Mouse (Mus musculus): ENCODE data around the gene Fitm1. TPM values are rescaled to one million over a fixed set of nuclear protein-coding genes. Genes with fewer than 3 reads are reported as not detected.

Gene Fitm1
- total RNA-seq, 2 experiments from 2014 or later, result not detected

DNA sequence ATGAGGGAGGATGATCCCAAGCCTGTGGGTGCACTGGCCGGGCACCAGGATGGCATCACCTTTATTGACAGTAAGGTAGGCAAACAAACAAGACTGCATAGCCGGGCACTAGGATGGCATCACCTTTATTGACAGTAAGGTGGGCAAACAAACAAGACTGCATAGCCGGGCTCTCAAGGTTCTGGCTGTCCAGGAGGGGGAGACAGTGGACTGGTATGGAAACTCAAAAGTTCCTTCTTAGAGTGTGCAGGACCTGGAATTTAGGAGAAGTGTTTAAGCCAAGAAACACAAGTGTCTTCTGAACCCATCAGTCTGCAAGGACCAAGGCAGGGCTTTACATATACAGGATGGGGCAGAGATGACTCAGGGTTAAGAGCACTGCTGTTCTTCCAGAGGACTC is 9.7 kb upstream of the Fitm1 start:
- DNase-seq (ENCODE audit: low spot score in 2 of 2), result no peak

DNA sequence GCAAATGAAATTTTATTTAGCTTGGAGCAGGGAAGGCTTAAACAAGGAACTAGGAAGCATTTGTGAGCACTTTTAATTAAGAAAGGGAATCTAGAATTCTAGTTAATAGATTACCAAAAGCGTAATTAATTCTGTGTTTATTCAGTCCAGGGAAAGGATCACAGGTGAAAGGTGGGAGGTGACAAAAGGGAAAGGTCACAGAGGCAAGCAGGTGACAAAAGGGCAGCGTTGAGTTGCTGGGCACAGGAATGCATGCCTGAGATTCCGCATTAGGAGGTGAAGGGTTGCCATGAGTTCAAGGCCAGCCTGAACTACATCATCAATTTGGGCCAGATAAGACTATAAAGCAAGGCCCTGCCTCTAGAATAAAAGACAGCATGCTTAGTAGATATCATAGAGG is 7.9 kb upstream of the Fitm1 start:
- no peak for DNase-seq (ENCODE audit: low spot score in 2 of 2)

DNA sequence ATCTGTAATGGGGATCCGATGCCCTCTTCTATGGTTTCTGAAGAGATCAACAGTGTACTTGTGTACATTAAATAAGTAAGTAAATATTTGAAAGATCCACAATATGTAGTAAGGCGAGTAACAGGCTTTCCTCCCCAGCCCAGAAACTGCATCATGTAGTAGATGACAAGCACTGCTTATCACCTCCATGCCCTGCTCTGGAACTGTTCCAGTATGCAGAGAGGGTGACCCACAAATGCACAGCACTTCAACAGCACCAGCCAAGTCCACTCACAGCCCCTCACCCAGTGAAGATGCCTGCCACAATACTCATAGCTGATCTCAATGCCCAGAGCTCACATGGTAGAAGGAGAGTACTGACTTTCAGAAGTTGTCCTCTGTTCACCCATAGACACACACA is 4.8 kb upstream of the Fitm1 start:
- no peak for DNase-seq (ENCODE audit: low spot score in 2 of 2)

DNA sequence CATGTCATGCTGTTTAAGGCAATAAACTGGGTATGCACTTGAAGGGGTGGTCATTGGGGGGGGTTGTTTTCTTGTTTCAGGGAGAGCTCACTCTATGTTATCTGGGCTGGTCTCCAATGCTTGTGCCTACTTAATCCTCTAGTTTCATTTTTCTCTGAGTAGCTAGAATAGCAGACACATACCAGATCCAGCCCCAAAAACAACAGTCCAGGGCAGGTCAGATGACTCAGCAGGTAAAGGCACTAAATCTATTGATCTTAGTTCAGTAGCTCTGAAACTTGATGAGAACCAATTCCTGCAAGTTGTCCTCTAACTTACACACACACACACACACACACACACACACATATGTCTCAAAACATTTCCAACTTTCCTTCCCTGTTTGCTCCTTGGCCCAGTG is 3.7 kb upstream of the Fitm1 start:
- no peak for DNase-seq (ENCODE audit: low spot score in 2 of 2)

DNA sequence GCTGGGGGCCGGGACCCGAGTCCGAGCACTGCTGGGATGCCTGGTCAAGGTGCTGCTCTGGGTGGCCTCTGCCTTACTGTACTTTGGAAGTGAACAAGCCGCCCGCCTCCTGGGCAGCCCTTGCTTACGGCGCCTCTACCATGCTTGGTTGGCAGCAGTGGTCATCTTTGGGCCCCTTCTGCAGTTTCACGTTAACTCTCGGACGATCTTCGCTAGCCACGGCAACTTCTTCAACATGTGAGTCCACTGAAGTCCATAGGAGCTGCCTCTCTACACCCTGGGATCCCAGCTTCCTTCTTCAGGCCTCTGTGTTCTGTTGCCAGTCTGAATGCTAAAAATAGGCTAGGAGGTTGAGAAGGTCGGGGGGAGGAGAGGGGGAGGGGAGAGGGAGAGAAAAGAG is 294 bp downstream of the Fitm1 start:
- DNase-seq (ENCODE audit: low spot score in 2 of 2), result no peak

DNA sequence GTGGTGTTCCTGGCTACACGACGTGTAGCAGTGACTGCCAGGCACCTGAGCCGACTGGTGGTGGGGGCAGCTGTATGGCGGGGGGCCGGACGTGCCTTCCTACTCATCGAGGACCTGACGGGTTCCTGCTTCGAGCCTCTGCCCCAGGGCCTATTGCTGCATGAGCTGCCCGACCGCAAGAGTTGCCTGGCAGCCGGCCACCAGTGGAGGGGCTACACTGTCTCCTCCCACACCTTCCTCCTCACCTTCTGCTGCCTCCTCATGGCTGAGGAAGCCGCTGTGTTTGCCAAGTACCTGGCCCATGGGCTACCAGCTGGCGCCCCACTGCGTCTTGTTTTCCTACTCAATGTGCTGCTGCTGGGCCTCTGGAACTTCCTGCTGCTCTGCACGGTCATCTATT is 959 bp downstream of the Fitm1 start:
- DNase-seq (ENCODE audit: low spot score in 2 of 2), result peak; percentile 37 to 40

DNA sequence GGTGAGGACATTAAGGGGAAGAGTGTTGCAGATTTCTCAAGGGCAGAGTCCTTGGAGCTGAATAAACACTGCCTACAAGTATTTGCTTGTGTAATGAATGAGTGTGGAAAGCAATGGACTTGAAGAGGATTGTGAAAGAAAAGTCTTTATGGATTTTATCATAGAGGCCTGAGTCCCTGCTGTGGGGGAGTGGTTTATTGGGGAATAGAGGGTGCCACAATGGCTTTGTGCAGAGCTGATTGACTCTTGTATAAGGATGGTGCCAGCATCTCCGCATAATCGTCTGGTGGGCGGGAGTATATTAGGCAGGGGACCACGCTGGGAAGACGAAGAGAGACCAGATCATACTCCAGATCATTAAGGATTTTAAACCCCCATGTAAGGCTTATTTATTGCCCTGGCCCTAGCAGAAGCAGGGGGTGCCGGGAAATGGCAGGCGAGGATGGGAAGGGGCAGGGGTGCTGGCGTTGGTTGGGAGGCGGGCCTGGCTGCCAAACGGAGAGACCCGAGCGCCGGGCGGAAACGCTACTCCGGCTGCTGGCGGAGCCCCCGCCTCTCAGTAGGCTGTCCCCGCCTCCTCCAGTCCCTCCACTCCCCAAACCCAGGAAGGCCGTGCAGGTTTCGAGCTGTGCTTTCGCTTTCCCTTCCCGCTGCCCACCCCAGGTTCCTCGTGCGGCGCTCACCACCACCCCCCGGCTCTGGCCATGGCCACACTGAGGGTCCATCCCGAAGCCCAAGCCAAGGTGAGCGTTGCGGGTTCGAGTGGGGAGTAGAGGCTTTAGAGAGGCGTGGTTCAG is 2.7 kb downstream of the Fitm1 start, which contains the start of gene Psme1:
TSS of gene Psme1 (plus strand) at position 253 of the 797 bp plus-strand sequence.
- peak; percentile 66 to 67 for DNase-seq (ENCODE audit: low spot score in 2 of 2)

DNA sequence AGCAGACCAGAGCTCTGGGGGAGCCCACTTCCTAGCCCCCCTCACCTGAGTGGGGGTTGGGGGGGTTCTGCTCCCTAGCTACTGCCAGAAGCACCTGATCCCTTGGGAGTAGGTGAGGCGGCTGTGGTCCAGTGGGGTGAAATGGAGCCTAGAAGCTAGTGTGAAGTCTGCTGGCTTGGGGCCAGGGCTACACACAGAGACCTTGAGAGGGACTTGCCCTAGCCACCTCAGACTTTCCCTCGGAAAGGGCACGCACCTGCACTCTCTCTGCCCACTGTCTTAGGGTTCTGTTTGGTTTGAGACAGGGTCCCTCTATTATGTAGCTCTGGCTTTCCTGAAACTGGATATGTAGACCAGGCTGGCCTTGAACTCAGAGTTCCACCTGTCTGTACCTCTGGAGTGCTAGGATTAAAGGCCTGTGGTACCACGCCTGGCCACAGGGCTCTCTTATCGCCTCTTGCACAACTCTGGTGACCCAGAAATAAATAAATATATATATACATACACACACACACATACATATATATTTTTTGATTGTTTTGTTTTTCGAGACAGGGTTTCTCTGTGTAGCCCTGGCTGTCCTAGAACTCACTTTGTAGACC is 3.4 kb downstream of the Fitm1 start:
- DNase-seq (ENCODE audit: low spot score in 2 of 2), result no peak

DNA sequence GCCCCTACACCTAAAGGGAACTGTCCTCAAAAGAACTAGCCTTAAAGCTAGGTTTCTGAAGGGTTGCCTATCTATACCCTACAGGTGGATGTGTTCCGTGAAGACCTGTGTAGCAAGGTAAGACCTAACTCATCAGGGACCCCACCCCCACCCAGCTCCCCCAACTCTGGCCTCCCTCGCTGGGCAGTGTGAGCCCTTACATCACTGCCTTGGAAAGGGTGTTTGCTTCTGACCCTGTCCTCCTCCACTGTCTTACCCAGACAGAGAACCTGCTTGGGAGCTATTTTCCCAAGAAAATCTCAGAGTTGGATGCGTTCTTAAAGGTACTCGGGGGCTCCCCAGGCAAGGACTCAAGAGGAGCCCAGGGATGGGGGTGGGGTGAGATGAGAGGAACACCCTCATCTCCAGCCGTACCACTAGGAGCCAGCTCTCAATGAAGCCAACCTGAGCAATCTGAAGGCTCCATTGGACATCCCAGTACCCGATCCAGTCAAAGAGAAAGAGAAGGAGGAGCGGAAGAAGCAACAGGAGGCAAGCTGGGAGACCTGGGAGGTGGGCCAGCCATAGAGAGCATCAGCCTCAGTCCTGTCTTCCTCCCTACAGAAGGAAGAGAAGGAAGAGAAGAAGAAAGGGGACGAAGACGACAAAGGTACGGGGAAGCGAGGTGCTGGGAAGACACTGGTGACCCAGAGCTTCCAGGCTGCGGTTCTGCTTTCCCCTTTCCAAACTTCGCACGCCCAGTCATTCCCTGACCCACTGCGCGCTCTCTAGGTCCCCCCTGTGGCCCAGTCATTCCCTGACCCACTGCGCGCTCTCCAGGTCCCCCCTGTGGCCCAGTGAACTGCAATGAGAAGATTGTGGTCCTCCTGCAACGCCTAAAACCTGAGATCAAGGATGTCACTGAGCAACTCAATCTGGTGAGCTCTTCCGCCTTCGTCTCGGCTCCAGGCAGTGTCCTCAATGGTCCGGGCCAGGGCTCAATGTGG is 4.4 kb downstream of the Fitm1 start:
- DNase-seq (ENCODE audit: low spot score in 2 of 2), result no peak

DNA sequence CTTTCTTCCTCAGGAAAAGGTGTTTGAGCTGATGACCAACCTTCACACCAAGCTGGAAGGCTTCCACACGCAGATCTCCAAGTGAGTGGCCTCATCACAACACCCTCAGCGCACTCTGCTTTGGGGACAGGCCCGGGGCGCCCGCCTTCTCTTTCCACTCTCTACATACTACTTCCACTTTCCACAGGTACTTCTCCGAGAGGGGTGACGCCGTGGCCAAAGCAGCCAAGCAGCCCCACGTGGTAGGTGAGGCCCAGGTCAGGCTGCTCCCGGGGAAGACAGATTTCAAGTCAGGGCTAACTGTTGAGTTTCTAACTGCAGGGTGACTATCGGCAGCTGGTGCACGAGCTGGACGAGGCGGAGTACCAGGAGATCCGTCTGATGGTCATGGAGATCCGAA is 5.3 kb downstream of the Fitm1 start:
- no peak for DNase-seq (ENCODE audit: low spot score in 2 of 2)

DNA sequence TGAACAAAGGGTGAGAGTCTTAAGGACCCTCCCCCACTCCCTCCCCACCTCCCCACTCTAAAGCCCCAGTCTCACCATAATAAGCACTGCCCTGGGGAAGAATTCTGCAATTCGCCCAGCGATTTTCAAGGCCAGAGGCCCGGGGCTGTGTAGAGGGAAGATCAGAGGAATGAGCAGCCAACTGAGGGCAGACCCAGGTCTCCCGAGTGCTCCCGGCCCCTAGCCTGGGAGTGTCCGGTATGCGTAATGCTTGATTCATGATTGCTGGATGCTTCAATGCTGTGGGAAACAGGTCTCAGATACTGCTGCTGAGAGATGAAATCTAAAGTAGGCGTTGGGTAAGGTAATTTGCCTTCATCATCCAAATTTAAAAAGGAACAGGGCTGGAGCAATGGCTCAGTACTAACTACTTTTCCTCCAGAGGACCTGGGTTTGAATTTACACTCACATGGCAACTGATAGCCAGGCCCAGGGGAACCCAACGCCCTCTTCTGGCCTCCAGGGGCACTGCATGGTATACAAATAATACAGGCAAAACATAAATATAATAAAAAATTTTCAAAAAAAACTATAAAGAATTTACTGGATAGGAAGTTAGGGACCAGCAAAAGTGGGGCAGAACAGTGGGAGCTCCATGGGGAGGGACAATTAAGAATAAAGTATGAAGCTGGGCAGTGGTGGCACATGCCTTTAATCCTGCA is 6.7 kb downstream of the Fitm1 start:
- DNase-seq (ENCODE audit: low spot score in 2 of 2), result no peak

DNA sequence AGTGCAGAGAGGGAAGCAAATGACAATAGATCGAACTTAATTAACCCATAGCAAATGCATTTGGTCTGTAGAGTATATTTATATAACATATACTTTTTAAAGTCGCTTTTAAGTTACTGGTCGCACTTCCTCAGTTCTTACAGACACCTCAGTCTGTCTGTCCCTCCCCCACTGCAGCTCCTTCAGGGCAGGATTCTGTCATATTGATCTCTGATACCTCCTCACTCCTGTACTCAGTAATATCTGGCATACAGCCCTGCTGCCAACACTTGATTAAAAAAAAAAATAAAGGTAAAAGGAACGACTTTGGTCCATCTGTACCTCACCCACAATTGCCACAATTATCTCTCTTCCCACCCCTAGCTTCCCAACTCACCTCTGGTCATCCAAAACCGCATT is 8.9 kb downstream of the Fitm1 start:
- DNase-seq (ENCODE audit: low spot score in 2 of 2), result no peak

DNA sequence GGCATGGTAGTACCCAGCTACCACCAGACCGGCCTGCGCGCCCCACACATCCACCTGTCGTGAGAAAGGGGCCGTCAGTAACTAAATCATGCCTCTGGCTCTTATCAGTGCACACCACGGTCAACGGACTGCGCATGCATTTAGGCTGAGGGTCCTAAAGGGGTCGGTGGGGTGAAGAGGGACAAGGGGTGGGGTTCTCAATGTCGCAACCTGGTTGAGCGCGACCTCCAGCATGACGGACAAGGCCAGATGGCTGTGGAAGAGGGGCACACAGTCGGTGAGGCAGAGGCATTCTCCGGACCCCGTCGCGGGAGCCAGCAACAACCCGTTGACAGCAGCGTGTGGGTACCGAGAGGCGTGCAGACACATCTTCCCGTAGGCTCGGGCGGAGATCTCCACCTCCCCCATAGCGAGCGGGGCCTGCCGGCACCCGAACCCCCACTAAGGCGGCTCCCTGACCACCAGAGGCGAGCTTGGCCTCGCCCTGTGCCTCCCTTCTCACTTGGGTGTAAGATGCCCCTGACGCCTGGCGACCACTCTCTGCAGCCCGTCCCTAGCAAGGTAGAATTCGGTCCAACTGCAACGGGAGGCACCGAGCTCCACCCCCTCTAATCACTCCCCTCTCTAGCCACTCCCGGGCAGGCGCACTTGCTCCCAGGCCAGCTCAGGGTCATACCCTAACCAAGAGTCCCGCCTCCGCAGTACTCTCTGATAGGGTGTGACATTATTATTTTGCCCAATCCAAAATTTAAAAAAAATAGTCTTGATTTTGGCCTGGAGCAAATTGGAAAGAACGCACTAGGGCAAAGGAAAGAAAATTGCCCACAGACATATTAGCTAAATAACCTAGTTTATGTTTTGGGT is 9.5 kb downstream of the Fitm1 start, which contains the start of gene Emc9:
TSS of gene Emc9 (minus strand) at position 601 of the 864 bp plus-strand sequence.
- DNase-seq (ENCODE audit: low spot score in 2 of 2), result peak; percentile 49 to 67

DNA sequence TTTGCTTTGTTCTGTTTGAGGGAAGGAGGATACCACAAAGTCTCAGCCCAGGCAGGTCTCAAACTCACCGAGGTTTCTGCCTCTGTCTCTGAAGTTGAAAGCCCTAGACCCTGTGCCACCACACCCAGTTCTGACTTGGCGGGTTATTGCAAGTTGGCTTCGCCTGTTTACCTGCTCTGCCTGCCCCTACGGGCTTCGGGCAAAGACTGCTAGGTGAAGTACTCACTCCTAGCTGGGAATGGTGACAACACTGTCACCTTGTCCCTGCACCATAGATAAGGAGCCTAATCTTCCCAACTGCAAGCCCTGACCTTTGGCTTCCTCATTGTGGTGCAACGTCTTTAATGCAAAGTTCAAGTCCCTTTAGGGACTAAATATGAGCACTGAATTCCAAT is 10.1 kb downstream of the Fitm1 start:
- no peak for DNase-seq (ENCODE audit: low spot score in 2 of 2)

DNA sequence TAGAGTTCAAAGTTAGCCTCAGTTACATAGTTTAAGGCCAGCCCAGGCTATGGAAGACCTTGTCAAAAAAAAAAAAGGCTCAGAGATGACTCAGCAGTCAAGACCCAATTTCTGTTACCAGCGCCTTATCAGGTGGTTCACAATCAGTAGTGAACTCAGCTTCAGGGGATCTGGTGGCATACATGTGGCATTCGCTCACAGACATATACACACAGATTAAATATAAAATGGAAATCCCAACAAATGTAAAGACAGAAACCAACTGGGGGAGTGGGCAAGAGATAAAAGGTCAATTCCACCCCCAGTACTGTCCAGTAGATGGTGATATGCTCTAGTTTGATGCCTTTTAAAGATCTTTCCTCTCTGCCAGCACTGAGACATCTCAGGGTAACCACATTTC is 10.7 kb downstream of the Fitm1 start:
- DNase-seq (ENCODE audit: low spot score in 2 of 2), result no peak

DNA sequence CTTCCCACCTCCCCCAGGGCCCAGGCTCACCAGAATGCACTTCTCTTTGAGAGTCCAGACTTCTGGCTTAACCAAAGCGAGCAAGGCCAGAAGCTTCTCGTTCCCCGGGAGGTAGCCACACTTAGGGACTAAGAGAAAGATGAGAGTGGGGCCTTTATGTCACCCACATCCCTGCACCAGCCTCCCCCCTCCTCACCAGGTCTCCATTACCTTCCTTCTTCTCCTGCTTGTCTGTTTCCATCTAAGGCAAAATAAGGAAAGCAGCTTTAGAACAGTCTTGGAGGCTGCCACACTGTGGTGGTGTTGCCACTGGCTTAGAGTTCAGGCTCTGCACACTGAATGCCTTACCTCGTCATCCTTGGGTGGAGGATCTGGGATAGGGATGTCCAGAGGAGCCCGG is 13.9 kb downstream of the Fitm1 start:
- DNase-seq (ENCODE audit: low spot score in 2 of 2), result no peak

DNA sequence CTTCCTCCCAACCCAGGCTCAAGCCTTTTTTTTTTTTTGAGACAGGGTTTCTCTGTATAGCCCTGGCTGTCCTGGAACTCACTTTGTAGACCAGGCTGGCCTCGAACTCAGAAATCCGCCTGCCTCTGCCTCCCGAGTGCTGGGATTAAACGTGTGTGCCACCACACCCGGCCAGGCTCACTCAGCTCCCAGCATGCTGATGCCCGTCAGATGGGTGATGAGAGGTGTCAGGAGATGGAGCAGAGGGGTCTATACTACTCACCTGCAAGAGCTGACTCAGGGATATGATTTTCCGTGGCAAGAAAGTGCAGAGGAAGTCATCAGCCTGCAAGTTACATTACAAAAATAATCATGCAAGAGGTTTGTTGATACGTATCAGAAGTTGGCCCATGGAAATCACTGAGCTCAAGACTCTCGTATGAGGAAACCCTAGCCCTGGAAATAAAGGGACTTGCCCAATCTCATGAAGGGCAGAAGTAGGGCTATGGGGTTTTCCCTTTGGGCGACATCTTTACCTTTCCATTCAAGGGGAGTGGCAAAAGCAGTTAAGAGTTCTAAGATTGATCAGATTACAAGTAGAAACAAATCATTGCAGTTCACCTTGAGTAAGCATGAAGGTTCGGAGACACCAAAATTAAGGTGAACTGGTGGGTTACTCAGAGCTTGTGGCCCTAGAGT is 14.5 kb downstream of the Fitm1 start:
- DNase-seq (ENCODE audit: low spot score in 2 of 2), result no peak

DNA sequence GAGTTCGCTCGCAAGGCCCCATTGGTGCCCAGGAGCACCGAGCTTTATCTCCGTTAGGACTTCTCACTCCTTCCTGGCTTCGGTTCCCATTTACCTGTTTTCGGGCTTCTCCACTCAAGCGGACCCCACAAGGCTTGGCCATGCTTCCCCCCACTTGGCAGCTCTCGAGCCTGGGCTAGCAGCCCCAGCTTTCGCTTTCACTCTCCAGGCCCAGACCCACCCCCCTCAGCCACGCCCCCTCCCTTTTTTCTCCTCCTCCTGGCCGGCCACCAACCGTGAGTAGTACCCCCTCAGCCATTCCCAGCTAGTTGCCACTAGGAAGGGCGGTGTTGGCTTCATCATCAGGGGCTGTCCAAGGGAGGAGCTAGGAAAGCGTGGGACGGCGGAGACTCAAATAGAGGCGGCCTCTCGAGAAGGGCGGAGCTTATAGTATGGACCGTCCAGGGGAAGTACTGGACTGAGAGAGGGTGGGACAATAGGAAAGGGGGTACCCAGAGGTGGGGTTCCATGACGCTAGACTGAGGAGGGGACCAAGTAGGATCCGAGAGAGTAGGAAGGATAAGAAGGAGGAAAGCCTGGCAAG is 15.4 kb downstream of the Fitm1 start, which contains the start of gene Psme2:
TSS of gene Psme2 (minus strand) at position 366 of the 583 bp plus-strand sequence.
- peak; percentile 88 to 93 for DNase-seq (ENCODE audit: low spot score in 2 of 2)

DNA sequence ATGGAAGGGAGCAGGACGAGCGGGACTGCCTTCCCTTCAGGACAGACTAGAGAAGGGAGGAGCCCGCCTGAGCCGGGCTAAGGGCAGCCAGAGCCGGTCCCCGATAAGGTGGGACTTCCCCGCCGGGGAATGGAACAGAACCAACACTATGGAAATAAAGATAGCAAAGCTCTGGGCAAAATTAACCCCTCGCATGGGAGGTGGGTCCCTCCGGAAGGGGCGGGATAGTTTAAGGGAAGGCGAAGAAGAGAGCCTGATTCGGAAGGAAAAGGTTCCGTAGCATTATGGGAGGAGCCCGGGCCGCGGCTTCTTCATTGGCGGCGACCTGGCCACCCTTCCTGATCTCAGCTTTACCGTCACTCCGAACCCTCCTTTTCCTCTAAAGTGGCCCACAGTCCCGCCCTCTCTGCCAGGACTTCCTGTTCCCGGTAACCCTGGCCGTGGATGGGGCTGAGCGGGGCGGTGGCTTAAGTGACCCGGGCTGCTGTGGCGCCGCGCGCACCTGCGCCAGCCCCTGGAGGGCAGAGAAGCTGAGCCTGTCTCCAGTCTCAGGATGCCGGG is 16.0 kb downstream of the Fitm1 start, which contains the start of gene Rnf31:
TSS of gene Rnf31 (plus strand) at position 378 of the 561 bp plus-strand sequence.
- peak; percentile 92 to 97 for DNase-seq (ENCODE audit: low spot score in 2 of 2)
